Mouse (Mus musculus) G1E (cell line): Measurements from ENCODE around the gene BC003965. TPM values are rescaled to one million over a fixed set of nuclear protein-coding genes. Genes with fewer than 3 reads are reported as not detected.
A peak's percentile ranks its signal among the peaks of the same experiment; 100 is the strongest.

Source experiments
- ATAC-seq: 2 replicates; pipeline ENCODE4 v1.8.0; 2016; ENCODE audit warnings: mild to moderate bottlenecking; ENCODE audit not compliant: insufficient number of reproducible peaks, poor library complexity, low FRiP score, severe bottlenecking; ENCODE audit errors: extremely low read depth
- DNase-seq: peaks from one replicate; pipeline ENCODE4 v3.0.0; 2012; ENCODE audit warnings: low spot score
- H3K27me3 ChIP-seq: 2 replicates; pipeline ENCODE4 v1.6.1; 2012; ENCODE audit warnings: mild to moderate bottlenecking, low read length, inconsistent platforms; ENCODE audit not compliant: insufficient read depth
- H3K36me3 ChIP-seq: replicated peaks from 2 replicates; pipeline ENCODE3; 2012; ENCODE audit warnings: mild to moderate bottlenecking, inconsistent platforms
- H3K4me1 ChIP-seq: 2 replicates; pipeline ENCODE4 v1.6.1; 2012; ENCODE audit warnings: low read depth, low read length, inconsistent platforms, mixed read lengths; ENCODE audit not compliant: insufficient read depth
- H3K4me3 ChIP-seq: 2 replicates; pipeline ENCODE4 v1.5.1; 2012; ENCODE audit warnings: low read depth, mild to moderate bottlenecking, inconsistent platforms, low read length, moderate library complexity, mixed read lengths
- H3K9me3 ChIP-seq: replicated peaks from 2 replicates; pipeline ENCODE4 v1.6.1; 2012; ENCODE audit warnings: inconsistent platforms
- CTCF ChIP-seq: IDR thresholded peaks from 2 replicates; pipeline ENCODE4 v1.5.1; 2012; ENCODE audit warnings: low read depth, low read length, inconsistent platforms, mixed read lengths
- GATA1 ChIP-seq: IDR thresholded peaks from 2 replicates; pipeline ENCODE4 v1.6.1; 2012; ENCODE audit warnings: borderline replicate concordance, low read length, inconsistent platforms, mixed read lengths
- GATA2 ChIP-seq: IDR thresholded peaks from 2 replicates; pipeline ENCODE4 v1.6.1; 2012; ENCODE audit warnings: low read depth, low read length, inconsistent platforms, borderline replicate concordance
- POLR2AphosphoS5 ChIP-seq: IDR thresholded peaks from 2 replicates; pipeline ENCODE4 v1.6.1; 2012; ENCODE audit warnings: low read depth, low read length, inconsistent platforms; ENCODE audit not compliant: insufficient replicate concordance
- TAL1 ChIP-seq: conservative IDR thresholded peaks from 2 replicates; pipeline ENCODE4 v1.6.1; 2012; ENCODE audit warnings: low read depth, low read length, inconsistent platforms, mixed read lengths
- polyA plus RNA-seq: library from polyadenylated mRNA; stranded (reverse); fragments of >175 nt; gene quantifications from 2 replicates; pipeline ENCODE4 v1.2.3, GENCODE M21; 2012
- total RNA-seq, 2 experiments: library from RNA; stranded (forward) in 1 of 2; stranded (reverse) in 1 of 2; fragments of 200-1000 nt in 1 of 2; fragments of >200 nt in 1 of 2; fragmentation: Nextera tagmentation in 1 of 2; gene quantifications; 2 replicates each; pipeline ENCODE4 v1.2.3; 2014 to 2017

The BC003965 gene
- total and polyA plus RNA-seq, 3 experiments: 12.1 to 36.9 (median 15.7) TPM

DNA sequence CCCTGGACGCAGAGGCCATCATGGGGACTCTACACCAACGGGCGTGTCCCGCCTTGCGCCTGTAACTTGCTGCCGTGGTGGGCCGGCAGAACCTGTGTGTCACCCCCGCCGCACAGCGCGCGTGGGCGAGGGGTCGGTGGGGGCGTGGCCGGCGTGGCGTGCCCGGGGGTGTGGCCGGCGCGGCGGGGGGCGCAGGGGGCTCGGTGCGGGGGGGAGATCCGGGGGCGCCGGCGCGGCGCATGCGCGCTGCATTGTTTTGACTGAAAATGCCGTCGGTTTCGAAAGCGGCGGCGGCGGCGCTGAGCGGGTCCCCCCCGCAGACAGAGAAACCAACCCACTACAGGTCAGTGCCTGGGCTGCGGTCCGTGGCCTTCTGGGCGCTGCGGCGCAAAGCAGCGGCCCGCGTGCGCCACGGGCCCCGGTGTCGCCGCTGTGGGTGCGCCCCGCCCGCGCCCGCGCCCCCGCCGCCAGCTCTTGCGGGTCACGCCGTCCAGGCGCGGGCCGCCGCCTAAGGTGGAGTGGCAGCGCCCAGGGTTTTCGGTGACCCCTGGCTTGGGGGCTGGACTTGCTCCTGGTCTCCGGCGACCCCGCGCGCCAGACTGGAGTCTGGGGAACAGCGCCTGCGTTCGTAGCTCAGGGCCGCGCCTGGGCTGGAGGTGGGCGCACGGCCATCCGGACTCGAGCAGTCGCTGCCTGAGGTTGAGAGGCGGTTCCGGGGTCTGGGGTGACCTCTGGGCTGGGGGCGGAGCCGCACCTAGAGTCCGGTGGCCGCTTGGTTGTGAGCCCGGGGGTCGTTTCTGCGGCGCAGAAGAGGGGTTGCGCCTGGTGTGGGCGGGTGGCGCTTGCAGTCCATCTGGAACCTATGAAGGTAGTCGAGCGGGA is 4.0 kb downstream of the BC003965 start, which contains the start of gene Unkl:
Unkl (plus strand) TSS at position 248 of the 882 bp plus-strand sequence.
- Histone ChIP-seq H3K9me3 (no peaks in the 10 kb centered on the region), H3K4me1 (peaks cover 55% of the 10 kb centered on the region), H3K27me3 (no peaks in the 10 kb centered on the region), H3K4me3 (peak within 1 kb of the TSS; percentile 88), H3K36me3 (peaks cover 64% of the 10 kb centered on the region)
- peak; percentile 78 for DNase-seq
- TF ChIP-seq GATA2 (no peak), CTCF (no peak), GATA1 (no peak), POLR2AphosphoS5 (no peak), TAL1 (no peak)
- ATAC-seq: peak; percentile 35; the same call in 1 of the 2 replicates

DNA sequence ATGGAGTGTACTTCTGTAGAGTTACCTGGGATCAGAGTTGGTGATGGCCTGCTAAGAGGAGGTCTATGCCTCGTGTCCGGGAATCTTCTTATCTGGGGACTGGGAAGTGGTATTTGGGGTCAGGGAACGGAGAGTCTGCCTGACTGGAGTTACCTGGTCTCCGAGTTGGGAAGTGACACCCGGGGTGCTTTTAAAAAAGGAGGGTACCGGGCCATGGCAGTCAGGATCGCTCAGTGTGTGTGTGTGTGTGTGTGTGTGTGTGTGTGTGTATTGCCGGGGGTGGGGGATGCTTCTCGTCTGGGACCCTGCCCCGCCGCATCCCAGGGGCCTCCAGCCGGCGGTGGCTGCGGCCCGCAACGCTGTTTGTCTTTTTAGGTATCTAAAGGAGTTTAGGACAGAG is 4.7 kb downstream of the BC003965 start:
- ATAC-seq (no peak), DNase-seq (no peak)
- H3K4me1 ChIP-seq: peaks cover 49% of the 10 kb centered on the region
- no peaks in the 10 kb centered on the region for H3K9me3 ChIP-seq
- peaks cover 71% of the 10 kb centered on the region for H3K36me3 ChIP-seq
- TF ChIP-seq GATA2: no peak
- no peak for TF ChIP-seq CTCF
- TF ChIP-seq POLR2AphosphoS5: no peak
- TF ChIP-seq GATA1: no peak
- TF ChIP-seq TAL1: no peak
- peak overlapping the region; percentile 88 for H3K4me3 ChIP-seq
- H3K27me3 ChIP-seq: no peaks in the 10 kb centered on the region

DNA sequence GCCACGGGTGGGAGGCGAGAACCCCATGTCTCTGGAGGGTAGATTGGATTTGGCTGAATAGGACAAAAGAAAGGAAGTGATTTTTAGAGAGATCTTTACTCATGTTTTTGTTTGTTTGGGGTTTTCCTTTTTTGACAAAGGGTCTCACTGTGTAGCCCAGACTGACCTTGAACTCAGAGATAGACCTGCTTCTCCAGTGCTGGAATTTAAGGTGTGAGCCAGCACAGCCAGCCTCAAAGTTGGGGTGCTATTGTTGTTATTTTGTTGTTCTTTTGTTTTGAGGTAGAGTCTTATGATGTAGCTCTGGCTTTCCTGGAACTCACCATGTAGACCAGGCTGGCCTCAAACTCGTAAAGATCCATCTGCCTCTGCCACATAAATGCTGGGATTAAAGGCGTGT is 18.0 kb downstream of the BC003965 start:
- DNase-seq: no peak
- no peak for TF ChIP-seq TAL1
- TF ChIP-seq POLR2AphosphoS5: no peak
- TF ChIP-seq CTCF: no peak
- TF ChIP-seq GATA2: no peak
- TF ChIP-seq GATA1: no peak
- no peaks in the 10 kb centered on the region for H3K27me3 ChIP-seq
- H3K9me3 ChIP-seq: no peaks in the 10 kb centered on the region
- ATAC-seq: no peak
- peaks cover 85% of the 10 kb centered on the region for H3K36me3 ChIP-seq
- H3K4me3 ChIP-seq: no peak overlapping the region
- H3K4me1 ChIP-seq: peaks cover under 1% of the 10 kb centered on the region; the same call in 1 of the 2 replicates

DNA sequence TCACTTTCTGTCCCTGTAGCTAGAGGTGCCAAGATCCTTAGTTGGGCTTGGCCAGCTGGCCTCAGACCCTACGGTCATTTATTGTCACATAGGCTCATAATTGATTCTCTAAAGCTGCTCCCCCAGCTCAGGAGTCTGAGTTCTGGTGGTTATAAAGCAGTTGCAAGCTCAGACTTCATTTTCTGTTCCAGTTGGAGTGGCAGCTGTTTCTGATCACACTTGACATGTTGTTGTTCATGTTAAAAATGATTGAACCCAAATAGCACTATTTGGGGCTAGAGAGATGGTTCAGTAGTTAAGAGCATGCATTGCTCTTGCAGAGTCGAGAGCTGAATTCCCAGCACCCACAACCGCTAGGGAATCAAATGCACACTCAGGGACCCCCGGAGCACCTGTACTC is 25.7 kb downstream of the BC003965 start:
- DNase-seq (no peak), ATAC-seq (no peak)
- peaks cover under 1% of the 10 kb centered on the region; the same call in 1 of the 2 replicates for H3K4me1 ChIP-seq
- TF ChIP-seq POLR2AphosphoS5 (no peak), TAL1 (no peak), GATA1 (no peak)
- H3K9me3 ChIP-seq: no peaks in the 10 kb centered on the region
- peaks cover 98% of the 10 kb centered on the region for H3K36me3 ChIP-seq
- H3K27me3 ChIP-seq: no peaks in the 10 kb centered on the region
- H3K4me3 ChIP-seq: no peak overlapping the region

DNA sequence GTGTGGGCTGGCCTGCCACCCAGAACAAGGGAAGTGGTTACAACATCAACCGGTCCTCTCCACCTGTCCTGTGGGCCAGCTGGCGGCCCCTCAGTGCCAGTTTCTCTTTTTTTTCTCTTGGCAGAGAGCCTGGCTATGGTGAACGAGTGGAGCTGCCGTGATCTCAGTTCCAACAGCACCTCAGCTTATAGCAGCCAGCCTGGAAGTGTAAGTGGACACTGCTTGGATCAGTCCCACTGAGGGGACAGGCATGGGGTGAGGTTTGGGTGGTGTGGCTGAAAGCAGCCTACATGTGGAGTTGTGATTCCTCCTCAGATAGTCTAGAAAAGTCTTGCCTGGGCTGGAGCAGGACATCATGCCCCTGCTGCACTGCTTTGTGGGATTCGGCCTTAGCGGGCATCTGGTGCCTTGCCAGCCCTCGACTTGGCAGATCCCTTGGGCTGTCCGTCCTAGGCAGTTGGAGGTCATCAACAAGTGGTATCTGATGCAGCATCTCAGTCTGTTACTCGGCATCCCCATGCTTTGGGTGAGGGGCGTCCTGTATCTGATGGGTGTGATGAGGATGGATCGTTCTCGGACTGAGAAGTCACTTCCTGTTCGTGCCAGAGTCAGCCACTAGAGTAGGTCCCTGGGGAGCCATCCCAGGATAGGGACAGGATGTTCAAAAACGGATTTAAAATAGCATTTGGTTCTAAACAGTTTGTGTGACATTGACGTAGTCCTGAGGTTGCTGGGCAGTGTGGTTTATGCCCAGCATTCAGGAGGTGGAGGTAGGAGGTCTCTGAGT is 26.5 kb downstream of the BC003965 start:
- no peaks in the 10 kb centered on the region for H3K27me3 ChIP-seq
- ATAC-seq: no peak
- H3K9me3 ChIP-seq: no peaks in the 10 kb centered on the region
- no peak for DNase-seq
- TF ChIP-seq GATA2: no peak
- no peak for TF ChIP-seq GATA1
- no peak for TF ChIP-seq POLR2AphosphoS5
- TF ChIP-seq TAL1: no peak
- no peak for TF ChIP-seq CTCF
- peaks cover 7% of the 10 kb centered on the region; the same call in 1 of the 2 replicates for H3K4me1 ChIP-seq
- H3K4me3 ChIP-seq: no peak overlapping the region
- H3K36me3 ChIP-seq: peaks cover 98% of the 10 kb centered on the region

DNA sequence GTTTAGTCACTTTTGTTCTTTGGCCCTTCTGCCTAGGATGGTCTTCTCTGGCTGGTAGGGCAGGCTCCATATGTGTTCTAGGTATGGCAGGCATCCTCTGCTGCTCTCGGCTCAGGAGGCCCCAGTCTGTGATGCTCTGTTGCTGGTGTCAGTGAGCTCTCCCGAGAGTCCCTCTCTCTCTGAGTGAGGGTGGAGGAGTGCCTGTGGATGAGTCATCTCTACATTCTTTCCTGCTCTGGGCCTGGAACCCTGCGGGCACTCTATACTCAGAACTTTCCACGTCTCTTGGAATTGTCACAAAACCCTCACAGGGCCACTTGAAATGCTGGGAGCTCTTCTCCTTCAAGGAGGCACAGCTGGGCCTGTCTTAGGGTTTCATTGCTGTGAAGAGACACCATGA is 27.4 kb downstream of the BC003965 start:
- no peaks in the 10 kb centered on the region for H3K27me3 ChIP-seq
- H3K36me3 ChIP-seq: peaks cover 96% of the 10 kb centered on the region
- H3K4me1 ChIP-seq: peaks cover 8% of the 10 kb centered on the region
- TF ChIP-seq POLR2AphosphoS5 (no peak), TAL1 (no peak), GATA2 (no peak), CTCF (no peak), GATA1 (no peak)
- ATAC-seq (no peak), DNase-seq (no peak)
- H3K9me3 ChIP-seq: no peaks in the 10 kb centered on the region
- no peak overlapping the region for H3K4me3 ChIP-seq
